Mouse (Mus musculus) stomach, postnatal 0 days (tissue): ENCODE data around the gene Boc.

ENCODE experiments used
- CTCF ChIP-seq: IDR thresholded peaks from 2 replicates; pipeline ENCODE4 v1.5.1; 2016; ENCODE audit warnings: antibody characterized with exemption, low read depth, mild to moderate bottlenecking, moderate library complexity
- EP300 ChIP-seq: optimal IDR thresholded peaks from 2 replicates; pipeline ENCODE3; 2016; ENCODE audit warnings: antibody characterized with exemption

DNA sequence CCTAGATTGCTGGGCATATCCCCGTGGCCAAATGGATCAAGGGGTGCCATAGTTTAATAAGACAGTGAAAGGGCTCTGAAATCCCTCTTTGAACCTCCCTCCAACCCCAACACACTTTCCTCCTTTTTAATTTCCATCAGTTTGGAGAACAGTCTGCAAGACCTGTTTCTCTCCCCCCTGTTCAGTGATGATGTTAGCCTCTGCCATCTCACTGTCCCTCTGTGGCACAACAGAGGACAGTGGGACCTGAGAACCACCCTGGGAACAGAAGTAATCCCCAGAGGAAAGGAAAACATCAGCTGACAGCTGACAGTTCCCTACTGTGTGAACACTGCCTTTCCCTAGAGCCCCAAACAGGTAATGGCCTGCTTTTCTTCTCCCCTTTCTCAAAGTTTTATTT, 1.5 kb upstream of the Boc start:
- TF ChIP-seq CTCF (no peak), EP300 (no peak)
